Mouse (Mus musculus): ENCODE results near the gene Plcg2.

GRCm38 (mm10) chr8:117634406-117634805 is 136.3 kb downstream of the Plcg2 start:
- TF ChIP-seq CTCF (IDR thresholded peaks at IDR 0.05; ENCODE audit: borderline replicate concordance, insufficient read depth, low read length) (no peak), POLR2A (IDR thresholded peaks at IDR 0.05; ENCODE audit: low read depth, low read length) (no peak)
